Mouse (Mus musculus) ovary, adult 10 weeks (tissue): ENCODE data around the gene Mrfap1. TPM values are rescaled to one million over a fixed set of nuclear protein-coding genes. Genes with fewer than 3 reads are reported as not detected.

ENCODE experiments used
- polyA plus RNA-seq: library from polyadenylated mRNA; stranded (reverse); fragments of 350-450 nt; fragmentation: Illumina TruSeq; extraction: RNeasy Lipid Tissue Mini Kit (QIAGEN cat#74804); gene quantifications from one replicate; pipeline ENCODE4 v1.2.3, GENCODE M21; 2014

Gene Mrfap1
- polyA plus RNA-seq = 902 TPM

GRCm38 (mm10) chr5:36796296-36797014 lies at the start of gene Mrfap1:
TSS of gene Mrfap1 (minus strand) at chr5:36796772.

GRCm38 (mm10) chr5:36829913-36830879 lies 33.6 kb upstream of the Mrfap1 start, which contains the start of gene Man2b2:
TSS of gene Man2b2 (minus strand) at chr5:36830653.

DNA sequence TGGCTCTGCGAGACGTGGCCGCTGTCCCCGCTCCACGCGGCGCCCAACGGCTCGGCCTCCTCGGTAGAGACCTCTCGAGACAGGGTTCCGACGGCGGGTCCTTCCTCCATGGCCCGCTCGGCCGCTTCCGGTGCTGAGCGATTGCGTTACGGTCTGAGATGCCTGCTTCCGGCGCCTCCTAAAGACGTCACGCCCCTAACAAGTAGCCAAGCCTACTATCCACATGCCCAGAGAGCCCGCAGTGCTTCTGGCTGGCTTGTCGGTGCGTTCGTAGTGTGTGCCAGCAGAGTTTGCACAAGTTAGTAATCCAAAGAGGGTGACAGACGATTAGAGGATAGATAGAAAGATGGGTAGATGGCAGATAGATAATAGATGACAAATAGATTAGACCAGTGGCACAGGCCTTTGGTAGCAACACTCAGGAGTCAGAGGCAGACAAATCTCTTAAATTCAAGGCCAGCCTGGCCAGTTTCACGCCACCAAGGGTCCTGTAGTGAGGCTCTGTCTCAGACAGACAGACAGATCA lies 48.0 kb downstream of the Mrfap1 start, which contains the start of gene Bloc1s4:
Gene Bloc1s4, minus strand, starts transcription at position 115 of the 526 bp plus-strand sequence.

Other genes starting within 250 kb of the Mrfap1 start
- 26.9 TPM for gene Tbc1d14, start 203.5 kb downstream of the Mrfap1 start, polyA plus RNA-seq
- 58.6 TPM for gene D5Ertd579e, start 100.7 kb downstream of the Mrfap1 start, polyA plus RNA-seq
- 25.0 TPM for gene Bloc1s4, start 48.1 kb downstream of the Mrfap1 start, polyA plus RNA-seq
- 0.31 TPM for gene Man2b2, start 33.9 kb upstream of the Mrfap1 start, polyA plus RNA-seq
- 5.4 TPM for gene Ppp2r2c, start 71.7 kb upstream of the Mrfap1 start, polyA plus RNA-seq
- 2.8 TPM for gene Wfs1, start 192.4 kb upstream of the Mrfap1 start, polyA plus RNA-seq